Mouse (Mus musculus) hindlimb bud, embryonic 11.5 days (tissue): Measurements from ENCODE around the gene Xcr1.

Experiments used
- DNase-seq: peaks from one replicate; pipeline ENCODE4 v3.0.0-alpha.2; 2012; ENCODE audit warnings: low read depth, low spot score; ENCODE audit errors: extremely low spot score

Gene Xcr1

DNA sequence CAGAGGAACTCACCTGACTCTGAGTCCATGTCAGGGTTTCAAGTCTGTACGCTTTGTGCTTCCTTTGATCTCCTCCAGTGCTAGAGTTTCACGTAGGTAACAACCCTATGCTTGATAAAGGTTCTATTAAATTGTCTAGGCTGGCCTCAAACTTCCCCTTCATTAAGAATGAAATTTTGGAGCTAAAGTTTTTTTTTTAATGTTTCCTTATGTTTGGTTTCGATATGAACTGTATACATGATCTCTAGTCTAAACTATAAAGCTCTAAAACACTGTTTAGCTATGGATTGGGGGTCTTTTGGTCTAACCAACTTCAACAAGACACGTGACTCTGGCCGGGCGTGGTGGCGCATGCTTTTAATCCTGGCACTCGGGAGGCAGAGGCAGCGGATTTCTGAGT is at the start of gene Xcr1:
TSS of gene Xcr1 (minus strand) at position 101 of the 400 bp plus-strand sequence.
- DNase-seq: no peak

DNA sequence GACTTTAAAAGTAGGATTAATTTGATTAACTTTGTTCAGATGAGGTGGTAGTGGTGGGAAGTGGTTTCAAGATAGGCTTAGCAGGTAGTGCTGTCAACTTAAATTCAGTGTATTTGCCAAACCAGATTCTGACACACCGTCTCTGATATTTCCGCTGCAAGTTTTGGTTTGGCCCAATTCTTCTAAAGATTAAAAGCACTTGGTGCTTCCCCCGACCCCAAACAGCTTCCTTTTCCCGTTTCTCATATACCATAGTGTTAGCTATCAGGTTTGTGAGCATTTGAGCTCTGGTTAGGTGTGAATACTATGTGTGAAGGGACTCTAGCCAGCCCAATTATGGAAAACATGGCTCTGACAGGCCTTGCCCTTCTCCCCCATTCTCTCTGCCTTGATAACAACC is 10.2 kb upstream of the Xcr1 start:
- no peak for DNase-seq

DNA sequence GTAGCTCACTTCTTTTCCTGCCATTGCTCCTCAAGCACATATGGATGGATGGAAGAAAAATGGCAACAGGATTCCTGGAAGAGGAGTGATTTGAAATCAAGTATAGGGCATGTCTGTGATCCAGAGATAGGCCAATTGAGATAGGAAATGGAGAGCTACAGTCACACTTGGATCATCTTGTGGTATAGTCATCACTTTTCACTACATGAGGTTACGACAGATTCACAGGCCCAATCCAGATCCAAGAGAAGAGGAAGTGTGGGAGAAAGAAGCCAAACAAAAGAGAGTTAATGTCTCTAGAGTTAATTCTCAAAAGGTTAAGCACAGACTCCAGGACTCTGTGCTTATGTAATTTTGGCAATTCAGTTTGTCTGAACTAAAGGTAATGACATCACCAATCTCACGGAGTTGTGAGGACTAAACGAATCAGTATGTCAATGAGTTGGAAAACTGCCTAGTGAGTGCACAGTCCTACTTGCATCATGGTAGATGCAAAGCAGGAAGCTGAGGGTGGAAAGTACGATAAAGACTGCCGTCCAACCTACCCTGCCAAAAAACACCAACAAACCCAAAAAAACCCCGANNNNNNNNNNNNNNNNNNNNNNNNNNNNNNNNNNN is 7.4 kb upstream of the Xcr1 start:
- DNase-seq: no peak

DNA sequence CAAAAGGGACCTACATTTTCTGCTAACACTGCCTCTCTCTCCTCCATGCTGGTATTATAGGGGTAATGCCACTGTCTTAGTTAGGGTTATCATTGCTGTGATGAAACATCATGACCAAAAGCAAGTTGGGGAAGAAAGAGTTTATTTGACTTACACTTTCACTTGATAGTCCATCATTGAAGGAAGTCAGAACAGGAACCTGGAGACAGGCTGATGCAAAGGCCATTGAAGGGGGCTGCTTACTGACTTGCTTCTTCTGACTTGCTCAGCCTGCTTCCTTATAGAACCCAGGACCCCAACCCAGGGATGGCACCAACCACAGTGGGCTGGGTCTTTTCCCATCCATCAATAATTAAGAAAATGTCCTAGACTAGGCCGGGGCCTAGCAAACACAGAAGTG is 1.8 kb upstream of the Xcr1 start:
- no peak for DNase-seq

GRCm38 (mm10) chr9:123862895-123863616 is 1.2 kb upstream of the Xcr1 start:
- no peak for DNase-seq

GRCm38 (mm10) chr9:123856836-123857235 is 5.0 kb downstream of the Xcr1 start:
- DNase-seq: no peak

GRCm38 (mm10) chr9:123852449-123853390 is 9.1 kb downstream of the Xcr1 start:
- no peak for DNase-seq

GRCm38 (mm10) chr9:123851713-123852448 is 9.9 kb downstream of the Xcr1 start, which contains the start of gene Fyco1:
Gene Fyco1 (minus strand): TSS chr9:123851899.
- DNase-seq: peak; percentile 90

- peak; percentile 10 for DNase-seq
These were observed 10.6 kb downstream of the Xcr1 start for GRCm38 (mm10) chr9:123851062-123851712.

DNA sequence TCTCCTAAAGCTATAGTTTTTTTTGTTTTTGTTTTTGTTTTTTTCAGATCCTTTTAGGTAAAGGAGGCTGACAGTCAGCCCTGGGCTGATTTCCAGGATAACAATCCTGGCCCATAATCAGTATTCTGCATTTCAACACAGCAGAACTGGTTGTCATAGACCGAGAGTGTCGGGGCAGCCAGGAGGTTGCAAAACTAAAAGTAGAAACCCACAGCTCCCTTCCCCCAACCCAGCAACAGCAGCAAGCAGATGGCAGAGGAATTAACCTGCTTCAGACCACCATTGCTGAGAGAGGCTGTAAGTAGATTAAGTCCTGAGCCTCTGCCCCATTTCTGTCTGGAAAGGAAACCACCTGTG is 11.1 kb downstream of the Xcr1 start:
- DNase-seq: no peak

GRCm38 (mm10) chr9:123849976-123850695 is 11.7 kb downstream of the Xcr1 start:
- no peak for DNase-seq

- DNase-seq: no peak
These were observed 15.3 kb downstream of the Xcr1 start for GRCm38 (mm10) chr9:123846490-123846889.

GRCm38 (mm10) chr9:123845120-123845519 is 16.7 kb downstream of the Xcr1 start:
- DNase-seq: no peak

DNA sequence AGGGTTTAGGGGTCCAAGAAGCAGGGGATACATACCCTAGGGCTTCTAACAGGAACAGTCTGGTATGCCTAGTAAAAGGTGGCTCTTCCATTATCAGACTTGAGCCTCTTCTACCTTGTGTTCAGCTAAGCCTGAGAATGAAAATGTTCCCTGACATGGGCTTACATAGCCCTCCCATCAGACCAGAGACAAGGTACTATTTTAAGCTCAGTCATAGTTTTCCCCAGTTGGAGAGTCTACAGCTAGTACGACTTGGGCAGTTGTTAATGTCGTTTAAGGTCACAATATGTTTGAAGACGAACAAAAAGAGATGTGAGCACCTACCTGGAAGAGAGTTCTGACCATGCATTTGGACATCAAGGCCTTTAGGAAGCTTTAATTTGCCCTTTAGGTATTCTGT is 17.4 kb downstream of the Xcr1 start:
- DNase-seq: no peak

DNA sequence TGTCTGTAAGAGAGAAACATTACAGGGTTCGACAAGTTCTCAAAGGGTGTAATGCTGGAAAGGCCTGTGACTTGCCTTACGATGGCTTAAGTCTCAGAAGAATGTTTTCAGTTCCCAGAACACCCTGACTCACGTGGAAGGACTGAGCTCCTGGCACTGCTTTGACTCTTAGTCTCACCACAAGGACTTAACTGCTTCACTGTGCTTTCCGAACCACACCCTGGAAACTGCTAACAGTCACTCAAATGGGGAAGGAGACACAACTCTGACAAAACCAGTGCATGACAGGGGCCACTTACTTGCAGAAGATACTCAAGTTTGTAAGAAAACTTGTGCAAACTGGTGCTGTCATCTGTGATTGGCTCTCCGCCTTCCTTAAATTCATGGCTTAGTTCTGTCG is 21.6 kb downstream of the Xcr1 start:
- no peak for DNase-seq

DNA sequence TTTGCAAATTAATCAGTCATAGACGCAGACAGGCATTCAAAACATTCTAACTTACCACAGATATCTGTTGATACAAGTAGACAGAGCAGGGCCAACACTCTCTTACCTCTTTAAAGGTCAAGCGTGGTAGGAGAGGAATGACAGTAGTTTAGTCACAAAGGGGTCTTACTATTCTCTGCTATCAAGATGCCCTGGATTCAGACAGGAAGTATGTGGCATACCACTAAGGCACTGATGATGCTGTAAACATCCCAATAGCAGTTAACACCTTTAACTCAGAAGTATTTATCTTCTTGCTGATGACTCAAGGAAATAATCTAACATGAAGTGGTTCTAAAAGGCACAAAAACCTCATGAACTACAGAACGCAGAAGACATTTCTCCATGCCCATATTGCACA is 26.0 kb downstream of the Xcr1 start:
- no peak for DNase-seq

DNA sequence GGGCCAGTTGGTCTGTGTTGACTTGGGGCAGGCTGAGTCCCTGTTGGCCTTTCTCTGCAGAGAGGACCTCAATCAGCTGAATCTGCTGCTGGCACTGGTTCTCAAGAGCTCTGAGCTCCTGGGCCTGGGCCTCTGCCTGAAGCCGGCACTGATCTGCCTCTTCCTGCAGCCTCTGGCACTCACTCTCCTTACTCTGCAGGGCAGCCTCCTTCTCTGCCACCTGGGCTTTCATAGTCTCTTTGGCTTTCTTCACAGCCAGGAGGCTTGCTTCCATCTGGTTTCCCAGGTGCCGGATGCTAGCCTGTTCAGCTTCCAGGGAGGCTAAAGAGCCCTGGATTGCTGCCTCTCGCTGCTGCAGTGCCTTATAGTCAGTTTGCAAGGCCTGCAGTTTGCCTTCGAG is 32.9 kb downstream of the Xcr1 start:
- no peak for DNase-seq

DNA sequence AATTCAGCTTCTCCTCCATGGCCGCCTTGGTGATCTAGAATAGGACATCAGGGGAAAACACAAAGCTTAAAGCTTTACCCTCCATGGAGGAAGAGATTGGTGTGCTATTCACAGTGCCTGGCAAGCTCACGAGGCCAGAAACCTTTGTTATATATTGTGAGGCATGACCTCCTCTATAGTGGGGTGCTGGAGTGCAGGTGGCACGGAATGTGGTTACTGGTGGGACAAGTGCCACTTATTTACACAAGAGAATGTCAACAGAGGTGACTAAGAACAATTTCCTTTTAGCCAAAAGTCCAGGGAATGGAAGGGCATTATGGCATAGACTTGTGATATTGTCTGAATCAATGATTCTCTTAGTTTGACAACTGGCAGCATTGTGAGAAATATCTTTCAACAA is 35.2 kb downstream of the Xcr1 start:
- no peak for DNase-seq

- no peak for DNase-seq
These were observed 43.2 kb downstream of the Xcr1 start for GRCm38 (mm10) chr9:123818601-123819000.

- no peak for DNase-seq
These were observed 45.8 kb downstream of the Xcr1 start for GRCm38 (mm10) chr9:123815996-123816395.
